Mouse (Mus musculus) heart, embryonic 13.5 days (tissue): ENCODE data around the gene Rnf26. TPM values are rescaled to one million over a fixed set of nuclear protein-coding genes. Genes with fewer than 3 reads are reported as not detected.

Experiments
- ATAC-seq: fragments of 200-750 bp; cut with Nextera tagmentation; 2 replicates; pipeline ENCODE4 v1.8.0; 2017; ENCODE audit warnings: moderate TSS enrichment; ENCODE audit not compliant: insufficient number of reproducible peaks, low FRiP score, low TSS enrichment; ENCODE audit errors: extremely low read depth
- H3K27ac ChIP-seq: fragments of 300-500 bp; sonication (generic); replicated peaks from 2 replicates; pipeline ENCODE4 v1.5.1; 2015; ENCODE audit warnings: moderate library complexity, mild to moderate bottlenecking, inconsistent platforms
- H3K27me3 ChIP-seq: fragments of 300-500 bp; sonication (generic); replicated peaks from 2 replicates; pipeline ENCODE4 v1.6.1; 2015; ENCODE audit warnings: mild to moderate bottlenecking, inconsistent platforms
- H3K36me3 ChIP-seq: fragments of 300-500 bp; sonication (generic); 2 replicates; pipeline ENCODE4 v1.6.1; 2015; ENCODE audit warnings: mild to moderate bottlenecking, inconsistent platforms
- H3K4me1 ChIP-seq: fragments of 300-500 bp; sonication (generic); 2 replicates; pipeline ENCODE4 v1.6.1; 2015; ENCODE audit warnings: inconsistent platforms
- H3K4me2 ChIP-seq: fragments of 300-500 bp; sonication (generic); 2 replicates; pipeline ENCODE4 v1.6.1; 2015; ENCODE audit warnings: inconsistent platforms, mild to moderate bottlenecking, moderate library complexity
- H3K4me3 ChIP-seq: fragments of 300-500 bp; sonication (generic); 2 replicates; pipeline ENCODE4 v1.5.1; 2015; ENCODE audit warnings: moderate library complexity, mild to moderate bottlenecking, inconsistent platforms
- H3K9ac ChIP-seq: fragments of 300-500 bp; sonication (generic); 2 replicates; pipeline ENCODE4 v1.6.1; 2015; ENCODE audit warnings: inconsistent platforms, mild to moderate bottlenecking, moderate library complexity
- H3K9me3 ChIP-seq: fragments of 300-500 bp; sonication (generic); 2 replicates; pipeline ENCODE4 v1.6.1; 2016; ENCODE audit warnings: inconsistent platforms
- WGBS: fragments of 180-500 bp; shearing (Covaris S2); methylation state at CpG from one replicate; pipeline ENCODE4 v1.1.7; 2015; ENCODE audit warnings: mixed read lengths; 5-methylcytosine and 5-hydroxymethylcytosine counted together
- polyA plus RNA-seq: library from polyadenylated mRNA; unstranded; fragments of >200 nt; fragmentation: Nextera tagmentation; extraction: Ambion mirVana; gene quantifications from 2 replicates; pipeline ENCODE4 v1.2.1, GENCODE M21; 2015

Gene Rnf26
- polyA plus RNA-seq, 1 experiment from 2014 or later, result 39.3 TPM

DNA sequence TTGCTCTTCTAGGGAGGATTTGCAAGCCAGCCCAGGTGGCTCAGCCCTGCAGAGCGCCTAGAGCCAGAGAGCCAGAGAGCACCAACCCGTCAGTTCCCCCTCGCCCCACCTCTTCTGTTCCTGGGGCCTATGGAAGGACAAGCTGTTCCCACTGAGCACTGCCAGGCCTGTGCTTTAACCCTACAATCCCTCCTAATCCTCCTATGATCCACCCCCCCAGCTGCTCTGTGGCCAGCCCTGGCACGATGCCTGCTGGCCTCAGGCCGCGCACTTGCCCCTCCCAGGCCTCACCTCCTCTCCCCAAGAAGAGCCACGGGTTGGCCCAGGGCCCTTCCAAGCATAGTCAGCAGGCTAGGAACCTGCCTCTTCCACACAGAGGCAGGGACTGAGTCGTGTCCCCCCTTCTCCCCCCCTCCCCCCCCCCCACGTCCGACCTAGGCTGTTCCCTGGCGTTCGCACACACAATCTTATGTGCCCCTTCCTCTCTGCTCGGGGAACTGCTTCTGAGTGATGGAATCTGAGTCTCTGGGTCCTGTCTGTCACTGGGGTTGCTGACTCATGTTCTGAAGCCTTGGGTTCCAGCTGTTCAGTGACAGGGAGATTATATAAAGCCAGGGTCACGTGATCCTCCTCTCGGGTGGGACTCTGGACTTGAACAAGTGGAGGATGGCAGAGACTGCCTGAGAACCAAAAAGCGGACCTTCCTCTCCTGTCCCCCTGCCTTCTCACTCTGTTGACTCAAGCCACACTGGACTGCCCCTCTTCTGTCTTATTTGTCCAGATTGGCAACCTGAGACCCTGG lies 34.2 kb downstream of the Rnf26 start:
- H3K9me3 ChIP-seq, result no peaks in the 10 kb centered on the region
- H3K4me1 ChIP-seq, result peaks cover 91% of the 10 kb centered on the region
- peaks cover 7% of the 10 kb centered on the region for H3K36me3 ChIP-seq
- peak overlapping the region; percentile 65 for H3K9ac ChIP-seq
- H3K4me2 ChIP-seq, result peak overlapping the region; percentile 49
- 0 out of 2 replicates have a peak, but pooled peaks cover 5% of the 10 kb centered on the region for H3K27me3 ChIP-seq
- peak overlapping the region; percentile 82 for H3K27ac ChIP-seq
- 23% methylated on average over 16 of the region's 16 CpGs for WGBS
- ATAC-seq, result peak; percentile 71
- peak overlapping the region; percentile 1; the same call in 1 of the 2 replicates for H3K4me3 ChIP-seq

DNA sequence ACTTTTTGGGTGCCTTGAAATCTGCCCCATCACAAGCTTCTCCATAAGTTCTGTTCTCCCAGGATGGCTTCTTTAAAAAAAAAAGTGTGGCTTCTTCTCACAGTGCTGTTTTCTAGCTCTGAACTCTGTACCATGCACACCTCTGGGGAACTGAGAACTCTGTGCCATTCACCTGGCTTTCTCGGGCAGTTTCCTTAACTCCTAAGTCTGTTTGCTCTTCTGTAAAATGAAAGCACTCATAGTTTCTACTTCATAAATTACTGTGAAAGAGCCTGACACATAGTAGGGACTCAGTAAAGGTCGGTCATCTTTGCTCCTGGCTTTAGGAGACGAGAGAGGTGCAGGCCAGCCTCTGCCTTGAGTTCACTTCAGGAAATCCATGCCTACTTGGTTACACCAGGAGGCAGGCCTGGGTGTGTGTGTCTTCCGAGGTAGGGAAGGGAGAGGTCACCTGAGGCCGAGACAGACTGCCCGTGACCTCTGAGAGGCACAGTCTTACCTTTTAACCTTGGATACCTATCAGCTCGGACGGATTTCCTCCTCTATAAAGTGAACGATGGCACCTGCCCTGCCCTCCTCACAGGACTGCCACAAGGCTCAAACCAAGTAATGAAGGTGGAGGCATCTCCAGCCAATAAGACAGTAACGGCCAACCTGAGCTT lies 35.0 kb downstream of the Rnf26 start:
- Histone ChIP-seq H3K4me3 (peak overlapping the region; percentile 1; the same call in 1 of the 2 replicates), H3K27me3 (no peaks in the 10 kb centered on the region), H3K4me1 (peaks cover 87% of the 10 kb centered on the region), H3K9ac (peak overlapping the region; percentile 65), H3K27ac (peak overlapping the region; percentile 82), H3K4me2 (peak overlapping the region; percentile 49), H3K9me3 (no peaks in the 10 kb centered on the region), H3K36me3 (peaks cover 7% of the 10 kb centered on the region)
- no peak for ATAC-seq
- WGBS, result 71% methylated on average over 10 of the region's 10 CpGs

DNA sequence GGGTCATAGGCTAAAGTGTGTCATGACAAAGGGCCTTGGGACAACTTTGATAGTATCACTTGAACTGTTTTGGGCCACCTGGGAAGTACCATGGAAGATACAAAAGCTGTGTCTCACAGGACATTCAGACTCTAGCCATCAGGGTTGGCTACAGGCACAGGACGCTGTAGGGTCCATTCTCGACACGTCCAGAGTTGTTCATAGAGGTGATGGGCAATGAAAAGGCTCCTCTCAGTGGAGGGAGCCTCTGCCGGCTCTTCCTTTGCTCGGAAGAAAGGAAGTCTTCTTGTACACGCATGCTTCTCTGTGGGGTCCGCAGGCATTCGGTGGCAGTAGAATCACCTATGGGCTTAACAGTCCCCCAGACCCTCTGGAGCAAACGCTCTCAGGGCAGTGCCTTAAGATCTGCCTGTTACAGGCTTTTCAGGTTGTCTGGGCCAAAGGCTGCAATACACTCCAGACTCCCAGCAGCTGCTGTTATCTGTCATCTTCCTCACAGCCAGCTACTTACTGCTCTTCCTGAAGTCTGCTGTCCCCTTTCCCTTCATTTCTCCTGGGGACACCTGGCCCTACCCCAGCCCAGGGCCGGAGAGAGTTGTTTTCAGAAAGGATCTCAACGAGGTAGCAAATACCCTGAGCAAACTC lies 35.9 kb downstream of the Rnf26 start:
- Histone ChIP-seq H3K27me3 (no peaks in the 10 kb centered on the region), H3K9ac (peak overlapping the region; percentile 65), H3K27ac (0 out of 2 replicates have a peak overlapping the region, but pooled peaks have one; percentile 82), H3K36me3 (peaks cover 7% of the 10 kb centered on the region), H3K4me1 (peaks cover 87% of the 10 kb centered on the region), H3K4me3 (no peak overlapping the region), H3K9me3 (no peaks in the 10 kb centered on the region), H3K4me2 (peak overlapping the region; percentile 18; the same call in 1 of the 2 replicates)
- ATAC-seq, result no peak
- WGBS, result 74% methylated on average over 11 of the region's 11 CpGs

DNA sequence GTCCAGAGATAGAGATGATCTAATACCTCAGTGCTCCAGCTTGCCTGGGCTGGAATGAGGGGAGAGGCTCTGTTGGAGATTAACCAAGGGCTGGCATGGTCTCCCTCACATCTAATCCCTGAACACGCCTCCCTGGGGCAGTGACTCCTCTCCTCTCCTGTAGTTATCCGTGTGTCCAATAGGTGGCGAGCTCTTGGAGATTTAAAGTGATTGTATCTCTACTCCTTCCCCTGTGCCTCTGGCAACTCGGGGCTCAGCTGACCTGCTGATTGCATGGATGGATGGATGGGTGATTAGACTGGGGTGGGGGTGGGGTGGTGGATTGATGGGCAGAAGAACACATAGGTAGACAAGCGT lies 36.6 kb downstream of the Rnf26 start:
- Histone ChIP-seq H3K4me3 (no peak overlapping the region), H3K9me3 (no peaks in the 10 kb centered on the region), H3K9ac (peak overlapping the region; percentile 65; the same call in 1 of the 2 replicates), H3K4me1 (peaks cover 91% of the 10 kb centered on the region), H3K27ac (peak overlapping the region; percentile 44; the same call in 1 of the 2 replicates), H3K4me2 (0 out of 2 replicates have a peak overlapping the region, but pooled peaks have one; percentile 18), H3K36me3 (peaks cover 7% of the 10 kb centered on the region), H3K27me3 (no peaks in the 10 kb centered on the region)
- 15% methylated on average over 5 of the region's 5 CpGs for WGBS
- no peak for ATAC-seq

DNA sequence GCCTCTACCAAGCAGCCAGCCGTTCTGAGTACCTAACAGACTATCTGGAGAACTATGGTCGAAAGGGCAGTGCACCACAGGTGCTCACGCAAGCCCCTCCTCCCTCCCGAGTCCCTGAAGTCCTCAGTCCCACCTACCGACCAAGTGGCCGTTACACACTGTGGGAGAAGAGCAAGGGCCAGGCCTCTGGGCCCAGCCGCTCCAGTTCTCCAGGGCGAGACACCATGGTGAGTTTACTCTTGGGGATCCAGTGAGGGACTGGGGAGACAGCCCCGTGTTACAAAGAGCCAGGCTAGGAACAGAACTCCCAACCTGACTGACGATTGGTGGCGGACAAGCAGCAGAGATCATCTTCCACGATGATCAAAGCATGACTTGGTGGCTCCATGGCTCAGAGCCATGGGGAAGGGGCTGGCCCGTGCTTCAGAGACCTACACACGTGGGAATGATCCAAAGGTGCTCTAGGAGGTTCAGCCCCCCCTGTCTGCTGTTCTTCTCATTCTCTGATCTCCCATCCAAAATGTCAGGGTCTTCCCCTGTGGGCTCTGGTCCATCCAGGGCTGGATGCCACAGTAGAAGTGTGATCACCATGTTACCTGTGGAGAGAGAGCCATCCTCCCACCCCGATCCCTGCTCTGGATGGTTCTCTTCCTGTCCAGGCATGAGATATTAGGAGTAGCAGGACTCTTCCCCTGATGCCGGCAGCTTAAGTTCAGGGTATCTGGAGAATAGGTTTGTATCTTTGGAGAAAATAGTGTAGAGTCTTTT lies 37.1 kb downstream of the Rnf26 start:
- H3K36me3 ChIP-seq, result peaks cover 6% of the 10 kb centered on the region
- no peaks in the 10 kb centered on the region for H3K27me3 ChIP-seq
- peaks cover 92% of the 10 kb centered on the region for H3K4me1 ChIP-seq
- H3K9me3 ChIP-seq, result no peaks in the 10 kb centered on the region
- no peak overlapping the region for H3K4me3 ChIP-seq
- no peak for ATAC-seq
- no peak overlapping the region for H3K4me2 ChIP-seq
- H3K9ac ChIP-seq, result peak overlapping the region; percentile 42
- WGBS, result 58% methylated on average over 16 of the region's 16 CpGs
- peak overlapping the region; percentile 44 for H3K27ac ChIP-seq

DNA sequence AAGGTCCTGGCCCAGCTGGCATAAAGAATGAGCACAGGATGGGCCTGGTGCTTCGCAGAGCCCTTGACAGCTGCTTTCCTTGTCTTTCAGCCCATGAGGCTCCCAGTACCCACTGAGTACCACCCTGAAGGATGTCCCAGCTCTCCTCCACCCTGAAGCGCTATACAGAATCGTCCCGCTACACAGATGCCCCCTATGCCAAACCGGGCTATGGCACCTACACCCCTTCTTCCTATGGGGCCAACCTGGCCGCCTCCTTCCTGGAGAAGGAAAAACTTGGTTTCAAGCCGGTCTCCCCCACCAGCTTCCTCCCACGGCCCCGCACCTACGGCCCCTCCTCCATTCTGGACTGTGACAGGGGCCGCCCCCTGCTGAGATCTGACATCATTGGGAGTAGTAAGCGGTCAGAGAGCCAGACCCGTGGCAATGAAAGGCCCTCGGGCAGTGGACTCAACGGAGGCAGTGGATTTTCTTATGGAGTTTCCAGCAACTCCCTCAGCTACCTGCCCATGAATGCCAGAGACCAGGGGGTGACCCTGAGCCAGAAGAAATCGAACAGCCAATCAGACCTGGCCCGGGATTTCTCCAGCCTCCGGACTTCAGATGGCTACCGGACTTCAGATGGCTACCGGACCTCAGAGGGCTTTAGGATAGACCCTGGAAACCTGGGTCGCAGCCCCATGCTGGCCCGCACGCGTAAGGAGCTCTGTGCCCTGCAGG lies 37.9 kb downstream of the Rnf26 start:
- Histone ChIP-seq H3K4me3 (no peak overlapping the region), H3K9ac (peak overlapping the region; percentile 26; the same call in 1 of the 2 replicates), H3K36me3 (peaks cover 5% of the 10 kb centered on the region), H3K9me3 (no peaks in the 10 kb centered on the region), H3K4me2 (no peak overlapping the region), H3K4me1 (peaks cover 92% of the 10 kb centered on the region), H3K27me3 (no peaks in the 10 kb centered on the region), H3K27ac (no peak overlapping the region)
- no peak for ATAC-seq
- WGBS, result 66% methylated on average over 24 of the region's 24 CpGs

DNA sequence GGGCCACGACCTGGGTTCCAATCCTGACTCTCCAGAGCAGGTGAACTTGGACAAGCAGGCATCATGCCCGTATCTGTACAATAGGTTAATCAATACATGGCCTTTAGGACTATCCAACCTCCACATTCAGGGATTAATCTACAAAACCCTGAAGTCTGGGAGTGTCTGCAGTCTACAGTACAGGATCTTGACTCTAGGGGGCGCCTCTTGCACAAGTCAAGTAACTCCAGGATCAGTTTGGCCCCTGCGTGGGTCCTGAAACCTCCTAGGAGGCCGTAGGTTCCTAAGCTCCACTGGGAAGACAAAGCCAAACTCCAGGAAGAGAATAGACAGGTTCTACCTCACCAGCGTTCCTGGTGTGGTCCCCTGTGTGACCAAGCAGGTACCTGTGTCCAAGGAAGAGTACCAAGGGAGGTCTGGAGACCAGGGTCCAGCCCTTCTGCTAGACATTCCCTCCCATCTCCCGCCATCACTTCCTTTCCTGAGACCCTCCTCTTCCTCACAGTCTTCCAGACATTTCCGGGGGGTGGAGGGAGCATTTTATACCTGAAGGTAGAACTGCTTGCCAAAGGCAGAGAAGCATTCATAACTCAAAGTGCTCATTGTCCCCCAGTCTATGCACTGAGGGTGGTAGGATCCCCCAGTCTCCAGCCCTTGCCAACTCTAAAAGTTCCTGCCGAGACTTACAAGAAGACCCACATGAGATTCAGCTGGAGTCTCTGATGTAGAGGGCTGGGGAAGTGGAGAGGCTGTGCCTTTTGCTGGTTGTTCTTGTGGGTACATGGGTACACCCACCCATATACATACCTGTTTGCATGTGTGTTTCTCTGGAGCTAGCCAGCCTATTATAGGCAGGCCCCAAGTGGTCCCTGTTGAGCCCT lies 38.7 kb downstream of the Rnf26 start:
- 58% methylated on average over 9 of the region's 9 CpGs for WGBS
- no peaks in the 10 kb centered on the region for H3K9me3 ChIP-seq
- H3K27me3 ChIP-seq, result no peaks in the 10 kb centered on the region
- peaks cover 5% of the 10 kb centered on the region for H3K36me3 ChIP-seq
- H3K4me1 ChIP-seq, result peaks cover 90% of the 10 kb centered on the region
- H3K9ac ChIP-seq, result 0 out of 2 replicates have a peak overlapping the region, but pooled peaks have one; percentile 26
- ATAC-seq, result no peak
- H3K4me2 ChIP-seq, result no peak overlapping the region
- H3K4me3 ChIP-seq, result no peak overlapping the region
- H3K27ac ChIP-seq, result no peak overlapping the region

DNA sequence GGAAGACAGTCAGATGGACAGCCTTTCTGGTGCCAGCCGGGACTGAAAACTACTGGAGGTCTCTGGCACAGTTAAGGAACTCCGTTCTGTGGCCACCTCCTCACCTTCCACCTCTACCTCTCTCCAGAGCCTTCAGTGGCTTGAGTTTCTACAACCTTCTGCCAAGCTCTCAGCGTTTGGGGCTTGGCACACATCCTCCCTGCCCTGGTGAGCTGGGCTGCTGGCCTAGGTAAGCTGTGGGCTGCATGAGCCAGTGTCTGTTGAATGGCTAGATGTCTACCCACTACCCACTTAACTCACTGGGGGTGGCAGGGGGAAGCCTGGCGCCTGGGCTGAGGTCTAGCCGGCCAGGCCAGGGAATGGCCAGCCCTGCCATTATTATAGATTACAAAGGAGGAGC lies 40.2 kb downstream of the Rnf26 start:
- Histone ChIP-seq H3K4me1 (peaks cover 89% of the 10 kb centered on the region), H3K9ac (peak overlapping the region; percentile 84)

DNA sequence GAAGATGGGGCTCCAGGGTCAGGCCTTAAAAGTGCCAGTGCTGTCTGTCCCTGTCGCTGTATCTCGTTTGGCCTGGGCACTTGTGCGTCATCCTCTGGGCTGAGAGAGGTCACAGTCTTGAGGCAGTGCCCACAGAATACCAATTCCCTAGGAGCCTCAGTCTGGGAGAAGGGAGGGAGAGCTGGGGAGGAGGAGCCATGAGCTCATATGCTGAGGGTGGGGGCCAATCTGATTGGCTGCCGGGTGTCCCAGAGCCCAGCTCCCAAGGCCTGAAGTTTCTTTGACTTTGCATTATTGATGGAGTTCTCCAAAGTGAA lies 40.8 kb downstream of the Rnf26 start:
- H3K36me3 ChIP-seq, result peaks cover 5% of the 10 kb centered on the region

More for the DNA sequence above, 40.2 kb downstream of the Rnf26 start:
- Histone ChIP-seq H3K9me3 (no peaks in the 10 kb centered on the region), H3K4me3 (0 out of 2 replicates have a peak overlapping the region, but pooled peaks have one; percentile 8), H3K27ac (peak overlapping the region; percentile 63; the same call in 1 of the 2 replicates), H3K27me3 (no peaks in the 10 kb centered on the region), H3K4me2 (peak overlapping the region; percentile 78), H3K36me3 (peaks cover 5% of the 10 kb centered on the region)
- no peak for ATAC-seq
- WGBS, result 54% methylated on average over 5 of the region's 5 CpGs

More for the DNA sequence above, 40.8 kb downstream of the Rnf26 start:
- WGBS, result 23% methylated on average over 4 of the region's 4 CpGs
- Histone ChIP-seq H3K4me1 (peaks cover 89% of the 10 kb centered on the region), H3K9me3 (no peaks in the 10 kb centered on the region), H3K9ac (peak overlapping the region; percentile 84), H3K27me3 (no peaks in the 10 kb centered on the region), H3K4me3 (peak overlapping the region; percentile 51; the same call in 1 of the 2 replicates), H3K4me2 (peak overlapping the region; percentile 78), H3K27ac (peak overlapping the region; percentile 63)
- no peak for ATAC-seq
